Mouse (Mus musculus) intestine, embryonic 14.5 days (tissue): ENCODE measurements around the gene Clasp1. TPM values are rescaled to one million over a fixed set of nuclear protein-coding genes. Genes with fewer than 3 reads are reported as not detected.

Source experiments
- ATAC-seq: fragments of 200-750 bp; cut with Nextera tagmentation; replicated peaks from 2 replicates; pipeline ENCODE4 v1.8.0; 2017; ENCODE audit warnings: low read depth, moderate number of reproducible peaks, moderate TSS enrichment, moderate library complexity; ENCODE audit not compliant: low FRiP score, low TSS enrichment
- DNase-seq: peaks from one replicate; pipeline ENCODE4 v3.0.0-alpha.2; 2018; ENCODE audit warnings: low spot score
- H3K27ac ChIP-seq: fragments of 300-500 bp; sonication (generic); 2 replicates; pipeline ENCODE4 v1.5.1; 2014; ENCODE audit warnings: low read depth, mild to moderate bottlenecking, control low read depth
- H3K27me3 ChIP-seq: fragments of 300-500 bp; sonication (generic); replicated peaks from 2 replicates; pipeline ENCODE4 v1.6.1; 2014; ENCODE audit warnings: low read length, control low read depth; ENCODE audit not compliant: control insufficient read depth, insufficient read depth
- H3K36me3 ChIP-seq: fragments of 300-500 bp; sonication (generic); 2 replicates; pipeline ENCODE4 v1.6.1; 2014; ENCODE audit warnings: low read length, control low read depth; ENCODE audit not compliant: control insufficient read depth, insufficient read depth
- H3K4me1 ChIP-seq: fragments of 300-500 bp; sonication (generic); replicated peaks from 2 replicates; pipeline ENCODE4 v1.6.1; 2014; ENCODE audit warnings: low read length, control low read depth, mixed read lengths; ENCODE audit not compliant: control insufficient read depth, insufficient read depth
- H3K4me2 ChIP-seq: fragments of 300-500 bp; sonication (generic); 2 replicates; pipeline ENCODE4 v1.6.1; 2014; ENCODE audit warnings: low read length
- H3K4me3 ChIP-seq: fragments of 300-500 bp; sonication (generic); 2 replicates; pipeline ENCODE4 v1.5.1; 2014; ENCODE audit warnings: low read depth, low read length, control low read depth, mixed read lengths
- H3K9ac ChIP-seq: fragments of 300-500 bp; sonication (generic); 2 replicates; pipeline ENCODE4 v1.6.1; 2014; ENCODE audit warnings: mild to moderate bottlenecking, low read length
- H3K9me3 ChIP-seq: fragments of 300-500 bp; sonication (generic); 2 replicates; pipeline ENCODE4 v1.6.1; 2016; ENCODE audit warnings: low read length, control low read depth; ENCODE audit not compliant: control insufficient read depth
- WGBS: fragments of 180-500 bp; shearing (Covaris S2); extraction: QIAGEN DNeasy Blood & Tissue Kit; methylation state at CpG from one replicate; pipeline ENCODE4 v1.1.7; 2014; 5-methylcytosine and 5-hydroxymethylcytosine counted together
- polyA plus RNA-seq: library from polyadenylated mRNA; unstranded; fragments of >200 nt; fragmentation: Nextera tagmentation; extraction: Ambion mirVana; gene quantifications from 2 replicates; pipeline ENCODE4 v1.2.1, GENCODE M21; 2014

Clasp1 gene
- polyA plus RNA-seq, 1 experiment from 2014 or later: 51.6 TPM

DNA sequence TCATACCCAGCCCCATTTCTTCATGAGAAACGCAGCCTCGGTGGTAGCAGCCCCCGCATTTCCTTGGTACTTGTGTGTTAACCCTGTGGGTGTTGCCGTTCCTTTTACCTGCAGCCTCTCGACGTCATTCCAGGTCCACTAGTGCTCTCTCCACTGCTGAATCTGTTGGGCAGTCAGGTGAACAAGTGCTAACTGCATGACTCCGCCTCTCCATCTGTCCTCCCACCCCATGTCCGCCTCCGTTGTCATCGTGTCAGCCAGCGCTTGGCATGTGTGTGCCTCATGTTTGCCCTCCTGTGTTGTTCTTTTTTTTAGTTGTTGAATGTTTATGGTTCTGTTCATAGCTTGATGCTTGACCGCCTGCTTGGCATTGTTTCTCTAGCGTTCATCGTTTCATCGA lies 147.2 kb downstream of the Clasp1 start:
- H3K36me3 ChIP-seq: peaks cover 71% of the 10 kb centered on the region
- DNase-seq: no peak
- 93% methylated on average over 15 of the region's 15 CpGs for WGBS

DNA sequence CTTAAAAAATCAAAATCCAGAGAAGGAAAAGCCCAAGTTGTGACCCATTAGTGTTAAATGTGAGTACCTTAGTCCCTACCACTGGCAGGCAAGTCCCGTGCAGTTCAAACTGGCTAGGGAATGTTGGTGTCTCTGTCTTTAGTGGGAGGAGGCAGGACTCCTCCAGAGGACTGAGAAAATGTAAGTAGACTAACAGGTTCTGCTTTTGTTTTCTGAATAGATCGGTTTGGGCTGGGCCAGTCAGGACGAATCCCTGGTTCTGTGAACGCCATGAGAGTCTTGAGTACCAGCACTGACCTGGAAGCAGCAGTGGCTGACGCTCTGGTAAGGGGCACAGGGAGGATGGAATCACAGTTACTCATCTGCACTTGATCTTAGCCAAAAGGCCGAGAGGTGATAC lies 150.2 kb downstream of the Clasp1 start:
- Histone ChIP-seq H3K9me3 (no peaks in the 10 kb centered on the region), H3K36me3 (peaks cover 79% of the 10 kb centered on the region), H3K4me3 (no peak overlapping the region), H3K27me3 (no peaks in the 10 kb centered on the region), H3K4me2 (no peak overlapping the region), H3K4me1 (no peaks in the 10 kb centered on the region), H3K9ac (no peak overlapping the region), H3K27ac (no peak overlapping the region)
- DNase-seq: no peak
- WGBS: 86% methylated on average over 6 of the region's 6 CpGs
- ATAC-seq: no peak

More for the DNA sequence above, 147.2 kb downstream of the Clasp1 start:
- Histone ChIP-seq H3K27ac (no peak overlapping the region), H3K27me3 (no peaks in the 10 kb centered on the region), H3K9ac (no peak overlapping the region), H3K4me2 (no peak overlapping the region), H3K9me3 (no peaks in the 10 kb centered on the region), H3K4me3 (no peak overlapping the region), H3K4me1 (no peaks in the 10 kb centered on the region)
- no peak for ATAC-seq

DNA sequence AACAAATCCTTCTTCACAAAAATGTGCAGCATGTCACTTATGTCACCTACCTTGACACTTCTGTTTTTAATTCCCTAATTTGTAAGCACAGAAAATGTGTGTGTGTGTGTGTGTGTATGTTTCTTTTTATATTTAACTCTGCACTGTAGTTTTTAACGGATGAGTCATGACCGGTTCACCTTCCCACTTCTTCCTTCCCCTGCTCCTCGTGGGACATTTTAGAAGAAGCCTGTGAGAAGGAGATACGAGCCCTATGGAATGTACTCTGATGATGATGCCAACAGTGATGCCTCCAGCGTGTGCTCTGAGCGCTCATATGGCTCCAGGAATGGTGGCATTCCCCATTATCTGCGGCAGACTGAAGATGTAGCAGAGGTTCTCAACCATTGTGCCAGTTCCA lies 154.0 kb downstream of the Clasp1 start:
- Histone ChIP-seq H3K27me3 (no peaks in the 10 kb centered on the region), H3K27ac (no peak overlapping the region), H3K4me1 (no peaks in the 10 kb centered on the region), H3K9ac (no peak overlapping the region), H3K9me3 (no peaks in the 10 kb centered on the region), H3K4me2 (no peak overlapping the region), H3K36me3 (peaks cover 86% of the 10 kb centered on the region), H3K4me3 (no peak overlapping the region)
- WGBS: 95% methylated on average over 7 of the region's 7 CpGs
- DNase-seq (no peak), ATAC-seq (no peak)

DNA sequence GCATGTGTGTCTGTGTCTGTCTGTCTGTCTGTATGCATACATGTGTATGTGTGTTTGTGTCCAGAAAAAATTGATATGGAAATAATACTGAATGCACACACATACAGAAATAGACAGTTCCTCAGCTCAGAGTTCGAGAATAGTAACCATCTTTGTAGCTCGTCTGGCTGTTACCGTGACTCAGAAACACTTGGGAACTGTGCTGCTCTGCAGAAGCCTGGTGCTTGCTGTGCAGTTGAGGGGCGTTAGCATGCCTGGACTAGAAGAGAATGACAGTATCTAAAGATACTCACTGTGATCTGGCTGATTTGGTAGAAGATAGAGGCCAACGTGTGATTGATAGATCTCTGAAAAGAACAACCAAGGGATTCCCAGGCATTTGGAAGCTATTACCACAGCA lies 159.9 kb downstream of the Clasp1 start:
- H3K4me2 ChIP-seq: no peak overlapping the region
- no peak for DNase-seq
- peaks cover 89% of the 10 kb centered on the region for H3K36me3 ChIP-seq
- ATAC-seq: no peak
- H3K4me3 ChIP-seq: no peak overlapping the region
- no peak overlapping the region for H3K9ac ChIP-seq
- H3K4me1 ChIP-seq: no peaks in the 10 kb centered on the region
- no peaks in the 10 kb centered on the region for H3K9me3 ChIP-seq
- WGBS: 88% methylated on average over 5 of the region's 5 CpGs
- H3K27ac ChIP-seq: no peak overlapping the region
- no peaks in the 10 kb centered on the region for H3K27me3 ChIP-seq

DNA sequence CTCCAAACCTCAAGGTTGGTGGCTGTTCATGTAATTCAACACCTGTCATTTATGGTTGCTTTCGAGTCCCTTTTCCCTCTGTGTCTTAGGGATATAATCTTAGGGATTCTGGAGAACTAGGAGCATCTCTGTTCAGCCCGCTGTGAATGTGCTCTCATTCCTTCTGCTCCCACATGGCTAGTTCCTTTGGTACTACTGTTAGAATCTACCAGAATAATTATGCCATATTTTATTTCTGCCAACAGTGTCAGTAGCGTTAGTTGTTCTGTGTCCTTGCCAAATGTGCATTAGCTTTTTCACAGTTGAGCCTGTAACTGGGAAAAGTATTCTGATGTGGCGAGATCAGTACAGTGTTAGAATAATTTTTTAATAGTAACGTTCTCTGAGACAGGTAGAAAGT lies 162.3 kb downstream of the Clasp1 start:
- no peak overlapping the region for H3K27ac ChIP-seq
- H3K9me3 ChIP-seq: no peaks in the 10 kb centered on the region
- H3K4me1 ChIP-seq: no peaks in the 10 kb centered on the region
- peaks cover 90% of the 10 kb centered on the region for H3K36me3 ChIP-seq
- 91% methylated on average over 5 of the region's 5 CpGs for WGBS
- H3K27me3 ChIP-seq: no peaks in the 10 kb centered on the region
- no peak for ATAC-seq
- H3K4me2 ChIP-seq: no peak overlapping the region
- no peak overlapping the region for H3K4me3 ChIP-seq
- no peak overlapping the region for H3K9ac ChIP-seq
- DNase-seq: no peak

DNA sequence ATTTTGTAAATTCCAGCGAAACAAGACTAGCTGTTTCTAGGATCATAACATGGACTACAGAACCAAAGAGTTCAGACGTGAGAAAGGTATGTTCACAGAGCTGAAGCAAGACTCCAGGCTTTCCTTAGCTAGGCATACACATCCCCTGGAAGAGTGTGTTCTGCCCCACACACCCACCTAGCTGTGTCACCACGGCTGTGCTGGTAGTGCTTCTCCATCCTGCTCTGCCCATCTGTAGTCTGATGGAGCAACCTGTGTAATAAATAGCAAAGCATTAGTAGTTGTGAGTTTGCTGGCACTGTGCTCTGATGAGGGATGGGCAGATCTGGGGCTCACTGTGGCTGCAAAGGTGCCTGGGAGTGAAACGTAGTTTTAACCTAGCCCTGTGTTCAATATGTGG lies 163.2 kb downstream of the Clasp1 start:
- no peak overlapping the region for H3K4me3 ChIP-seq
- H3K9me3 ChIP-seq: no peaks in the 10 kb centered on the region
- no peaks in the 10 kb centered on the region for H3K4me1 ChIP-seq
- H3K4me2 ChIP-seq: no peak overlapping the region
- no peaks in the 10 kb centered on the region for H3K27me3 ChIP-seq
- no peak overlapping the region for H3K27ac ChIP-seq
- H3K9ac ChIP-seq: no peak overlapping the region
- peaks cover 87% of the 10 kb centered on the region for H3K36me3 ChIP-seq
- ATAC-seq: no peak
- DNase-seq: no peak
- WGBS: 90% methylated on average over 4 of the region's 4 CpGs

DNA sequence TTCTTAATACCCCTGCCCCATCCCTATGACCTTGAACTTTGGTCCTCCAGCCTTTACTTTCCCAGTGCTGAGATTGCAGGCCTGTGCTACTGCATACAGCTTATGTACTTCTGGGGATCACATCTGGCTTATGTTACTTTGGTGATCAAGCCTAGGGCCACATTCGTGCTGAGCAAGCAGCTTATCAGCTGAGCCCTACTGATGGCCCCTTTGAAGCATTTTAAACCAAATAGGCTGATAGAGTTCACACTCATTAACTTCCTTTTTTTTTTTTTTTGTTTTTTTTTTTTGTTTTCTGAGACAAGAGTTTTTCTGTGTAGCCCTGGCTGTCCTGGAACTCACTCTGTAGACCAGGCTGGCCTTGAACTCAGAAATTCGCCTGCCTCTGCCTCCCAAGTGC lies 164.2 kb downstream of the Clasp1 start:
- Histone ChIP-seq H3K9me3 (no peaks in the 10 kb centered on the region), H3K27me3 (no peaks in the 10 kb centered on the region), H3K4me2 (no peak overlapping the region), H3K27ac (no peak overlapping the region), H3K4me3 (no peak overlapping the region), H3K4me1 (no peaks in the 10 kb centered on the region), H3K9ac (no peak overlapping the region), H3K36me3 (peaks cover 87% of the 10 kb centered on the region)
- DNase-seq (no peak), ATAC-seq (no peak)
- WGBS: 79% methylated on average over 2 of the region's 2 CpGs

DNA sequence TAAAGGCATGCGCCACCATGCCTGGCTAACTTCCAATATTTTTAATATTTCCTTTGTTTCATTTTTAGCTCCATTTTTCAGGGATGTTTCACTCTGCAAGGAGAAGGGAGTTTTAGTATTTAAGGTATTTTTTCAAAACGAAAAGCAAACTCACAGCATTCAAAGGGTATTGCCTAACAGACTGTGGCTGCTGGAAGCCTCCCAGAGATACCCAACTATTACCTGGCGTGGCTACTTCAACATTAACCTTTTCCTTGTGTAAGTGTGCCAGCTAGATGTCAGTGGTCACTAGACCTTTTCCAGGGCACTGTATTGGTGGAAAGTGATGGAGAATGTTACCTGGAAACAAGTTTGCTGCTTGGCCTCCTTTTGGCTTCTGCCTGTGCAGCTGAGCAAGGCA lies 164.6 kb downstream of the Clasp1 start:
- Histone ChIP-seq H3K4me3 (no peak overlapping the region), H3K4me2 (no peak overlapping the region), H3K9me3 (no peaks in the 10 kb centered on the region), H3K27me3 (no peaks in the 10 kb centered on the region), H3K4me1 (no peaks in the 10 kb centered on the region), H3K36me3 (peaks cover 83% of the 10 kb centered on the region), H3K27ac (no peak overlapping the region), H3K9ac (no peak overlapping the region)
- WGBS: 93% methylated on average over 3 of the region's 3 CpGs
- no peak for ATAC-seq
- DNase-seq: no peak

DNA sequence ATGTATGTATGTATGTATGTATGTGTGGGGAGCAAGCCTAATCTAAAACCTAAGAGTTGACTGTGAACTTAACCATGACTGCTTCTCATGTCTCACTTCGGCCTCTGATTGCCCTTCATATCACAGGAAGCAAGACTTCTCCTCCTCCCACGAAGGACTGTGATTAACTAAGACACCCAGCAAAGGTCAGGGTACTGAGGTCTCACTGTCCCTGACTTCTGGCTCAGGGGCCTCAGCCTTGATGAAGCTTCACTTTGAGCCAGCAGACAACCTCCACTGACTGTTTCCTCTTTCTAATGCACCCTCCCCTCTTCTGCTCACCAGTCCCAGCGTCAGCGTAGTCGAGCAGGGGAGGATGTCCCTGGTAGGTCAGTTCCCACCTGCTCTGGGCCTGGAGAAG lies 166.1 kb downstream of the Clasp1 start:
- Histone ChIP-seq H3K27me3 (no peaks in the 10 kb centered on the region), H3K9me3 (no peaks in the 10 kb centered on the region), H3K9ac (no peak overlapping the region), H3K4me3 (no peak overlapping the region), H3K4me2 (no peak overlapping the region), H3K36me3 (peaks cover 76% of the 10 kb centered on the region), H3K4me1 (no peaks in the 10 kb centered on the region), H3K27ac (no peak overlapping the region)
- ATAC-seq (no peak), DNase-seq (no peak)
- 89% methylated on average over 5 of the region's 5 CpGs for WGBS
